Mouse (Mus musculus) frontal cortex, adult (tissue): Measurements from ENCODE around the gene Vmn1r124.
"Not testable (repeated sequence)": the region's sequence is repeated elsewhere in the genome, so short reads cannot be mapped to it uniquely, and the experiment has no call there.

Experiments
- ATAC-seq: cut with Nextera tagmentation; 2 replicates; pipeline ENCODE4 v1.9.2; 2017; ENCODE audit warnings: mild to moderate bottlenecking, moderate library complexity, mixed read lengths; ENCODE audit not compliant: low TSS enrichment

Vmn1r124 gene

GRCm38 (mm10) chr7:21260517-21260916 is at the start of gene Vmn1r124:
Vmn1r124 (minus strand) TSS chr7:21260617.
- not testable (repeated sequence) for ATAC-seq

GRCm38 (mm10) chr7:21301367-21301766 is 41.0 kb upstream of the Vmn1r124 start, which contains the start of gene Vmn1r126:
Vmn1r126 (minus strand) TSS chr7:21301467.
- ATAC-seq = not testable (repeated sequence)

GRCm38 (mm10) chr7:21271879-21272278 is 11.5 kb upstream of the Vmn1r124 start, which contains the start of gene Vmn1r125:
Vmn1r125 (plus strand) TSS chr7:21272179.
- not testable (repeated sequence) for ATAC-seq
